Mouse (Mus musculus): Measurements from ENCODE around the gene Gm572.

GRCm38 (mm10) chr4:148603376-148604139, 39.6 kb upstream of the Gm572 start:
- TF ChIP-seq POLR2A (IDR thresholded peaks at IDR 0.05; ENCODE audit: low read depth, low read length) (no peak), CTCF (IDR thresholded peaks at IDR 0.05; ENCODE audit: extremely low read depth, insufficient read depth, insufficient read length, insufficient replicate concordance) (no peak)

Measured in spleen, adult 2 months (tissue).